Mouse (Mus musculus) MEL (cell line): ENCODE results near the gene Engase.

ENCODE experiments used
- BHLHE40 ChIP-seq: IDR thresholded peaks from 2 replicates; pipeline ENCODE4 v1.6.1; 2012; ENCODE audit warnings: low read depth, mild to moderate bottlenecking, inconsistent platforms, low read length, improper control_type of control experiment, borderline replicate concordance
- CHD2 ChIP-seq: IDR thresholded peaks from 2 replicates; pipeline ENCODE4 v1.6.1; 2011; ENCODE audit warnings: low read length, improper control_type of control experiment
- CTCF ChIP-seq, 3 experiments: IDR thresholded peaks in 2 of 3; conservative IDR thresholded peaks in 1 of 3; 2 replicates each; pipeline ENCODE4 v1.5.1; 2011 to 2012; ENCODE audit warnings: low read length in 3 of 3, low read depth in 2 of 3, mild to moderate bottlenecking in 2 of 3, improper control_type of control experiment in 1 of 3, inconsistent platforms in 1 of 3, mixed read lengths in 1 of 3, moderate library complexity in 1 of 3; ENCODE audit not compliant: control insufficient read depth in 1 of 3, insufficient read depth in 1 of 3, poor library complexity in 1 of 3, severe bottlenecking in 1 of 3
- ELF1 ChIP-seq: IDR thresholded peaks from 2 replicates; pipeline ENCODE4 v1.6.1; 2014; ENCODE audit warnings: low read depth, mild to moderate bottlenecking, inconsistent platforms, low read length, improper control_type of control experiment, moderate library complexity
- GATA1 ChIP-seq: IDR thresholded peaks from 2 replicates; pipeline ENCODE4 v1.6.1; 2011; ENCODE audit warnings: low read depth, low read length, improper control_type of control experiment
- MAZ ChIP-seq: IDR thresholded peaks from 2 replicates; pipeline ENCODE4 v1.6.1; 2012; ENCODE audit warnings: low read depth, mild to moderate bottlenecking, inconsistent platforms, low read length, improper control_type of control experiment
- NELFE ChIP-seq: IDR thresholded peaks from 2 replicates; pipeline ENCODE4 v1.6.1; 2011; ENCODE audit warnings: low read depth, low read length, improper control_type of control experiment
- NRF1 ChIP-seq: IDR thresholded peaks from 2 replicates; pipeline ENCODE4 v1.6.1; 2014; ENCODE audit warnings: low read depth, mild to moderate bottlenecking, inconsistent platforms, low read length, improper control_type of control experiment, moderate library complexity; ENCODE audit not compliant: poor library complexity, insufficient read depth, severe bottlenecking
- POLR2A ChIP-seq, 2 experiments: IDR thresholded peaks; 2 replicates each; pipeline ENCODE4 v1.6.1; 2011 to 2012; ENCODE audit warnings: low read length in 2 of 2, mild to moderate bottlenecking in 2 of 2, control low read depth in 1 of 2, improper control_type of control experiment in 1 of 2, low read depth in 1 of 2, moderate library complexity in 1 of 2; ENCODE audit not compliant: control insufficient read depth in 1 of 2, insufficient read depth in 1 of 2, poor library complexity in 1 of 2
- POLR2AphosphoS2 ChIP-seq: IDR thresholded peaks from 2 replicates; pipeline ENCODE4 v1.6.1; 2011; ENCODE audit warnings: low read length, improper control_type of control experiment
- TAL1 ChIP-seq: IDR thresholded peaks from 2 replicates; pipeline ENCODE4 v1.6.1; 2012; ENCODE audit warnings: mild to moderate bottlenecking, inconsistent platforms, low read length, moderate library complexity, mixed read lengths
- TCF12 ChIP-seq: IDR thresholded peaks from 2 replicates; pipeline ENCODE4 v1.6.1; 2014; ENCODE audit warnings: low read depth, mild to moderate bottlenecking, inconsistent platforms, low read length, improper control_type of control experiment, moderate library complexity
- UBTF ChIP-seq: IDR thresholded peaks from 2 replicates; pipeline ENCODE4 v1.6.1; 2012; ENCODE audit warnings: low read depth, mild to moderate bottlenecking, inconsistent platforms, low read length, improper control_type of control experiment, moderate library complexity, borderline replicate concordance; ENCODE audit not compliant: insufficient read depth
- USF2 ChIP-seq, 2 experiments: IDR thresholded peaks; 2 replicates each; pipeline ENCODE4 v1.6.1; 2011 to 2012; ENCODE audit warnings: improper control_type of control experiment in 2 of 2, low read length in 2 of 2, borderline replicate concordance in 1 of 2, inconsistent platforms in 1 of 2, low read depth in 1 of 2, mild to moderate bottlenecking in 1 of 2; ENCODE audit not compliant: insufficient read depth in 1 of 2

DNA sequence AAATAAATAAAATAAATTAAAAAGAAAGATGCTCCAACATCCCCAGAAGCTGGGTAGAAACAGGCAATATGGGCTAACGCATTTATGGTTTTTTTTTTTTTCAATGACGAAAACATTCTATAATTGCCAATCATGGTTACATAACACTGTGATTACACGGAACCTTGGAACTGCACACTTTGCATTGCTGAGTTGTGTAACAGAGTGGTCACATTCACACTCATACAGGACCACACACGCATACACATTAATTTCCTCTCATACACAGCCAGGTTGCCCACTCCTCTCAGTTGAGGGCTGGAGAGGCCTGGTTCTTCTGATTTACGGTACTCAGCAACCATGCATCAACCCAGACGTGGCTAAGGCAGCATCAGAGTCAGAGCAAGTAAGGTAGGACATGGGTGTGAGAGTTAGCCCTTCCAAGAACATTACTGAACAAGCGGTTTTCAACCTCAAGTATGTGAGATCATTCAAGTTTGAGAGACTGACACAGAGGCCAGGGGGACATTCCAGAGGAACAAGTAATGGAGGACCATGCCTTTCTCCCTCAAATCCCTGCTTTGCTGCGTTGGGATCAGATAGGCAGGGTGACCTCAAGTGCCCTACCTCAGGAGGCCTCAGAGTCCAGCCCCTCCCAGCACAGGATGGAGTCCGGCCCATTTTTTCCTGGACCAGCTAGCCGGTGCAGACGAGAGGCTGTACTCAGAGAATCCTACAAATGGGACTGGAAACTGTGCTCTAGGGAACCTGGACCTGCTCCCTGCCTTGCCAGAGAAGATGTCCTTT, 22.6 kb upstream of the Engase start:
- TF ChIP-seq TAL1, result no peak
- TF ChIP-seq POLR2AphosphoS2, result no peak
- no peak for TF ChIP-seq POLR2A (IDR thresholded peaks at IDR 0.05; ENCODE audit: control insufficient read depth in 1 of 2, insufficient read depth in 1 of 2, low read depth in 1 of 2, low read length in 2 of 2, poor library complexity in 1 of 2)
- no peak for TF ChIP-seq NRF1
- no peak for TF ChIP-seq USF2 (IDR thresholded peaks at IDR 0.05; ENCODE audit: borderline replicate concordance in 1 of 2, insufficient read depth in 1 of 2, low read depth in 1 of 2, low read length in 2 of 2)
- no peak for TF ChIP-seq GATA1
- TF ChIP-seq MAZ, result no peak
- no peak; a peak in 1 of 6 replicates for TF ChIP-seq CTCF (IDR thresholded peaks at IDR 0.05 in 2 of 3, conservative IDR thresholded peaks at IDR 0.05 in 1 of 3; ENCODE audit: control insufficient read depth in 1 of 3, insufficient read depth in 1 of 3, low read depth in 2 of 3, low read length in 3 of 3, poor library complexity in 1 of 3, severe bottlenecking in 1 of 3)
- no peak for TF ChIP-seq TCF12
- TF ChIP-seq NELFE, result no peak
- no peak for TF ChIP-seq CHD2
- TF ChIP-seq UBTF, result no peak
- TF ChIP-seq ELF1, result no peak
- TF ChIP-seq BHLHE40, result no peak
